Mouse (Mus musculus): ENCODE measurements at regions not wholly inside any gene's neighbourhood (a gene's known extent, or its start where the extent isn't known, plus 50 kb on each side); places are given as distances from the start of the nearest gene placed in this dataset.
"Not testable (repeated sequence)": the region's sequence is repeated elsewhere in the genome, so short reads cannot be mapped to it uniquely, and the experiment has no call there.

DNA sequence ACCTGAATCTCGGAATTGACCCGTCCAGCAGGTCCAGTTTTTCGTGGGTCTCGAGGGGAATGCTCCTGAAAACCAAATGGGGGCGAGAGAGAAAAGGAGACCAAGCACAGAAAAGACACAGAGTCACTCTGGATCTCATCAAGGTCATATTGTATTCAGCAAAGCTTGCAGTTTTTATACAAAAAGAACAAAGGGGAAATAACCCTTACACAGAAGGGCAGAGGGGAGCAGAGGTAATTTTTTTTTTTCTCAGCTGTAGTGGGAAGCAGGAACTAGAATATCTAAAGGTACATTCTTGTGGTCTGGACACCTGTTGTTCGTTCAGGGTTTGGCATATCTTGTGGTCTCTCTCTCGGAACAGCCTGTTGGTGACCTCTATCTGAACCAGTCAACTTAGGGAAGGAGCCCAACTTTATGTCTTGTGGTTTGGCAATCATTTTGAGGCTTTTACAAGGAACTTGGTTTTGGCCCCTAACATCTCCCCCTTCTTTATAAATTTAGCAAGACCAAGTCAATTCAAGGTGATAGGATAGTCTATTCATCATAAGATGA, 1645.9 kb upstream of the Cdh9 start:
- Histone ChIP-seq H3K27me3 (ENCODE audit: control insufficient read depth, insufficient read depth, low read length) (no peaks in the 10 kb centered on the region), H3K9me3 (ENCODE audit: control insufficient read depth, low read length) (peaks cover 12% of the 10 kb centered on the region), H3K27ac (no peak overlapping the region), H3K36me3 (replicated peaks; ENCODE audit: control insufficient read depth, insufficient read depth) (no peaks in the 10 kb centered on the region), H3K4me2 (replicated peaks) (no peak overlapping the region), H3K4me3 (replicated peaks; ENCODE audit: low read length) (no peak overlapping the region), H3K4me1 (replicated peaks; ENCODE audit: control insufficient read depth, insufficient read depth, low read length) (no peaks in the 10 kb centered on the region), H3K9ac (no peak overlapping the region)
- 83% methylated on average over 7 of the region's 7 CpGs for WGBS
- ATAC-seq (ENCODE audit: low FRiP score): no peak
- DNase-seq (ENCODE audit: low spot score): no peak

DNA sequence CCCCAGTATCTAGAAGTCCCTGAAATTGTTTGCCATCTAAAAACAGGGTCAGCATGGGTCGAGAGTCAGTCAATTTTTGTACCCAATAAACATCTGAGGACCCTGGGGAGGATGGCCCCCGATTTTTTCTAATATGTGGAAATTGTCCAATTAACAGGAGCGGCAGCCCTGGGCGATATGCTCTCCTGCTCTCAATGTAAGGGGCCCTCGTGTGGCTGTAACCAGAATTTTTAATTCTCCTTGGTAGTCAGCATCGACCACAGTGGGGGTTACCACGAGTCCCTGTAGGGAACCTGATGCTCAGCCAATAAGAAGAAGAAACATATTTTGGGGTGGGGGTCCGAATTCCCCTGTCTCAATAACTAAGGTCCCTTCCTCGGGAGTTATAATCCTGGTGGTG, 1639.9 kb upstream of the Cdh9 start:
- 85% methylated on average over 9 of the region's 9 CpGs for WGBS
- H3K27ac ChIP-seq; DNase-seq (ENCODE audit: low spot score); H3K27me3 ChIP-seq (ENCODE audit: control insufficient read depth, insufficient read depth, low read length); H3K9me3 ChIP-seq (ENCODE audit: control insufficient read depth, low read length); H3K36me3 ChIP-seq (replicated peaks; ENCODE audit: control insufficient read depth, insufficient read depth); ATAC-seq (ENCODE audit: low FRiP score); H3K4me2 ChIP-seq (replicated peaks); H3K9ac ChIP-seq; H3K4me3 ChIP-seq (replicated peaks; ENCODE audit: low read length); H3K4me1 ChIP-seq (replicated peaks; ENCODE audit: control insufficient read depth, insufficient read depth, low read length): not testable (repeated sequence)

DNA sequence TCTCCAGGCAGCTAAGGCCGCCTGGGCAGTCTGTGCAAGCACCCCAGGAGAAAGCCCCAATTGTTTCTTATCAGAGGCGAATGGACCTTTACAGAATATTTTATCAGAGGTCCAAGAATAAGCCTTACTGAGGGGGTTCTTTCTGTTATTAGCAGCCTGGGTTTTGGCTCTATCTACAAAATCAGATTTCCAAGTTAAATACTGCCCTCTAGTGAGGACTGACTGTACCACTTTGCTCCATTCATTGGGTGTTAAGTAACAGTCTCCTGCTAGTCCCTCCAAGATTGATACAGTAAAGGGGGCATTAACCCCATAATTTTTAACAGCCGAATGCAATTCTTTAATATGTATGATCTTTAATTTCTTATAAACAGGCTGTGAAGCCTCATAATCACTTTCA, 1638.8 kb upstream of the Cdh9 start:
- H3K4me2 ChIP-seq (replicated peaks); H3K9me3 ChIP-seq (ENCODE audit: control insufficient read depth, low read length); H3K9ac ChIP-seq; H3K4me3 ChIP-seq (replicated peaks; ENCODE audit: low read length); H3K27ac ChIP-seq; H3K27me3 ChIP-seq (ENCODE audit: control insufficient read depth, insufficient read depth, low read length); DNase-seq (ENCODE audit: low spot score); ATAC-seq (ENCODE audit: low FRiP score); H3K4me1 ChIP-seq (replicated peaks; ENCODE audit: control insufficient read depth, insufficient read depth, low read length); H3K36me3 ChIP-seq (replicated peaks; ENCODE audit: control insufficient read depth, insufficient read depth): not testable (repeated sequence)
- WGBS: 81% methylated on average over 3 of the region's 3 CpGs

- DNase-seq (ENCODE audit: low spot score) (no peak), ATAC-seq (ENCODE audit: low FRiP score) (no peak)
- Histone ChIP-seq H3K9me3 (ENCODE audit: control insufficient read depth, low read length) (no peaks in the 10 kb centered on the region), H3K27ac (no peak overlapping the region), H3K36me3 (replicated peaks; ENCODE audit: control insufficient read depth, insufficient read depth) (no peaks in the 10 kb centered on the region), H3K4me3 (replicated peaks; ENCODE audit: low read length) (no peak overlapping the region), H3K4me1 (replicated peaks; ENCODE audit: control insufficient read depth, insufficient read depth, low read length) (no peaks in the 10 kb centered on the region), H3K4me2 (replicated peaks) (no peak overlapping the region), H3K9ac (no peak overlapping the region), H3K27me3 (ENCODE audit: control insufficient read depth, insufficient read depth, low read length) (no peaks in the 10 kb centered on the region)
- 80% methylated on average over 2 of the region's 2 CpGs for WGBS
Measured at GRCm38 (mm10) chr15:15091531-15092290, 1636.8 kb upstream of the Cdh9 start.

GRCm38 (mm10) chr15:15097391-15097790, 1631.2 kb upstream of the Cdh9 start:
- Histone ChIP-seq H3K36me3 (replicated peaks; ENCODE audit: control insufficient read depth, insufficient read depth) (no peaks in the 10 kb centered on the region), H3K27ac (no peak overlapping the region), H3K4me2 (replicated peaks) (no peak overlapping the region), H3K9ac (no peak overlapping the region), H3K4me3 (replicated peaks; ENCODE audit: low read length) (no peak overlapping the region), H3K9me3 (ENCODE audit: control insufficient read depth, low read length) (no peaks in the 10 kb centered on the region), H3K27me3 (ENCODE audit: control insufficient read depth, insufficient read depth, low read length) (no peaks in the 10 kb centered on the region), H3K4me1 (replicated peaks; ENCODE audit: control insufficient read depth, insufficient read depth, low read length) (no peaks in the 10 kb centered on the region)
- DNase-seq (ENCODE audit: low spot score): no peak
- no peak for ATAC-seq (ENCODE audit: low FRiP score)
- WGBS: 86% methylated on average over 1 of the region's 1 CpGs

DNA sequence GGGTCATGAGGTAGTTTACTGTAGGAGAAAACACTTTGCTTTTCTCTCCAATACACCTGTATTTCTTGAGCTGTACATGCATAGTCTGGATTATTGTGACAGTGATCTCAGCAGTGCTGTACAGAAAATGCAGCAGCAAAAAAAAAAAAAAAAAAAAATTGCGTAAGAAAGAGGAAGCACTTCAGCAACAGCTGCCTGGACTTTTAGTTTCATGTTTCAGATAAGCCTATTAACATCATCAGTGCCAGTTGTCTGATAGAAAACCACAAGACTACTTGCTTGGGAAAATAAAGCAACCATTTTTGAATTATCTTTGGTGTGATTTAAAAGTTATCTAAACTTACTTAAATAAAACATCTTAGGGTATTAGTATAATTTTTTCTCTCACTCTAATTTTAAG, 1626.4 kb upstream of the Cdh9 start:
- DNase-seq (ENCODE audit: low spot score) (no peak), ATAC-seq (ENCODE audit: low FRiP score) (no peak)
- Histone ChIP-seq H3K36me3 (replicated peaks; ENCODE audit: control insufficient read depth, insufficient read depth) (no peaks in the 10 kb centered on the region), H3K4me1 (replicated peaks; ENCODE audit: control insufficient read depth, insufficient read depth, low read length) (no peaks in the 10 kb centered on the region), H3K27ac (no peak overlapping the region), H3K27me3 (ENCODE audit: control insufficient read depth, insufficient read depth, low read length) (no peaks in the 10 kb centered on the region), H3K4me3 (replicated peaks; ENCODE audit: low read length) (no peak overlapping the region), H3K9ac (no peak overlapping the region), H3K4me2 (replicated peaks) (no peak overlapping the region), H3K9me3 (ENCODE audit: control insufficient read depth, low read length) (no peaks in the 10 kb centered on the region)
- 100% methylated on average over 1 of the region's 1 CpGs for WGBS

GRCm38 (mm10) chr15:15120109-15120508, 1608.4 kb upstream of the Cdh9 start:
- H3K9ac ChIP-seq: no peak overlapping the region
- H3K9me3 ChIP-seq (ENCODE audit: control insufficient read depth, low read length): no peaks in the 10 kb centered on the region
- ATAC-seq (ENCODE audit: low FRiP score) (peak; percentile 46; the same call in 1 of the 2 replicates), DNase-seq (ENCODE audit: low spot score) (no peak)
- H3K4me1 ChIP-seq (replicated peaks; ENCODE audit: control insufficient read depth, insufficient read depth, low read length): no peaks in the 10 kb centered on the region
- no peak overlapping the region for H3K4me3 ChIP-seq (replicated peaks; ENCODE audit: low read length)
- H3K27me3 ChIP-seq (ENCODE audit: control insufficient read depth, insufficient read depth, low read length): no peaks in the 10 kb centered on the region
- no peak overlapping the region for H3K4me2 ChIP-seq (replicated peaks)
- WGBS: 47% methylated on average over 1 of the region's 1 CpGs
- no peaks in the 10 kb centered on the region for H3K36me3 ChIP-seq (replicated peaks; ENCODE audit: control insufficient read depth, insufficient read depth)
- no peak overlapping the region for H3K27ac ChIP-seq

DNA sequence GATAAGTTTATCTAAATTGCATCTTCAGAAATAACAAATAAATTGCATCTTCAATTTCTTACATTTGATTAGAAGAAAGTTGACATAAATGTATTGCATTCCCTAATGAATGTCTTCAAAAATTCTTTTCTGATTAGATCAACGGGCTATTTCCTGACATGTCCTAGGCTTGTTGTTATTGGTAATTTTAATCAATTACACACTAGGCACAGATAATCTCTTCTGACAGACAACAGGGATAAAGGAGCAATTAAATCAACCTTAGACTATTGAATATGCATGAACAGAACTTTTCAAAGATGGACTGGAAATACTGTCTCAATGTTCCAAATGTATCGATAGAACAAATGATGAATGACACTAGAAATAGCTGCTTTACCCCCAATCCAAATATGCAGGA, 1579.8 kb upstream of the Cdh9 start:
- Histone ChIP-seq H3K27me3 (ENCODE audit: control insufficient read depth, insufficient read depth, low read length) (no peaks in the 10 kb centered on the region), H3K4me3 (replicated peaks; ENCODE audit: low read length) (no peak overlapping the region), H3K27ac (no peak overlapping the region), H3K9me3 (ENCODE audit: control insufficient read depth, low read length) (no peaks in the 10 kb centered on the region), H3K9ac (no peak overlapping the region), H3K4me2 (replicated peaks) (no peak overlapping the region), H3K36me3 (replicated peaks; ENCODE audit: control insufficient read depth, insufficient read depth) (no peaks in the 10 kb centered on the region), H3K4me1 (replicated peaks; ENCODE audit: control insufficient read depth, insufficient read depth, low read length) (no peaks in the 10 kb centered on the region)
- DNase-seq (ENCODE audit: low spot score): no peak
- WGBS: 69% methylated on average over 2 of the region's 2 CpGs
- no peak for ATAC-seq (ENCODE audit: low FRiP score)

DNA sequence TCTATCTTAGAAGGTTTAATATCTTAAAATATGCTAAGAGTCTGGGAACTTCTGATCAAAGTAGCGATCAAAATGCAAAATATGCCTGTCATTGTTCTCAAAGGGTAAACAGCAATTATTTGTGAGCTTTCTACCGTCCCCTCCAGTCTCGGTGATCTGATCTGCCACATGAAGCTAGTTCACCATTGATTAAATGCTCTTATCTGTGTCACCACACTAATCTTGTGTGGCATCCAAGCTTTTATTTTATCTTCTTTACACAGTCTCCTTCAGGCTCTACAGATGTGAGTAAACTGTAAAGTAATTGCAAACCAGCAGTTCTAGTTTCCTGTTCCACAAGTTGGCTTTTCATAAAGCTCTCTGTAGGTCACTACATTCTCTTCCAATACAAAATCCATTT, 1573.1 kb upstream of the Cdh9 start:
- WGBS: 74% methylated on average over 3 of the region's 3 CpGs
- no peak overlapping the region for H3K27ac ChIP-seq

GRCm38 (mm10) chr15:15170387-15170786, 1558.2 kb upstream of the Cdh9 start:
- DNase-seq (ENCODE audit: low spot score): no peak
- 87% methylated on average over 1 of the region's 1 CpGs for WGBS
- H3K27me3 ChIP-seq (ENCODE audit: control insufficient read depth, insufficient read depth, low read length): no peaks in the 10 kb centered on the region
- no peaks in the 10 kb centered on the region for H3K36me3 ChIP-seq (replicated peaks; ENCODE audit: control insufficient read depth, insufficient read depth)
- no peak overlapping the region for H3K27ac ChIP-seq
- no peaks in the 10 kb centered on the region for H3K9me3 ChIP-seq (ENCODE audit: control insufficient read depth, low read length)
- no peak overlapping the region for H3K9ac ChIP-seq
- ATAC-seq (ENCODE audit: low FRiP score): no peak
- H3K4me3 ChIP-seq (replicated peaks; ENCODE audit: low read length): no peak overlapping the region
- H3K4me2 ChIP-seq (replicated peaks): no peak overlapping the region
- H3K4me1 ChIP-seq (replicated peaks; ENCODE audit: control insufficient read depth, insufficient read depth, low read length): no peaks in the 10 kb centered on the region

More for the DNA sequence above, 1573.1 kb upstream of the Cdh9 start:
- H3K4me1 ChIP-seq (replicated peaks; ENCODE audit: control insufficient read depth, insufficient read depth, low read length): no peaks in the 10 kb centered on the region
- no peak overlapping the region for H3K4me3 ChIP-seq (replicated peaks; ENCODE audit: low read length)
- no peak overlapping the region for H3K4me2 ChIP-seq (replicated peaks)
- no peak for DNase-seq (ENCODE audit: low spot score)
- ATAC-seq (ENCODE audit: low FRiP score): no peak
- no peaks in the 10 kb centered on the region for H3K9me3 ChIP-seq (ENCODE audit: control insufficient read depth, low read length)
- H3K9ac ChIP-seq: no peak overlapping the region
- no peaks in the 10 kb centered on the region for H3K27me3 ChIP-seq (ENCODE audit: control insufficient read depth, insufficient read depth, low read length)
- H3K36me3 ChIP-seq (replicated peaks; ENCODE audit: control insufficient read depth, insufficient read depth): no peaks in the 10 kb centered on the region

All from hindbrain, embryonic 14.5 days (tissue).